ENCODE assay signal across 15 mouse cellular contexts in the genomic region with DNA sequence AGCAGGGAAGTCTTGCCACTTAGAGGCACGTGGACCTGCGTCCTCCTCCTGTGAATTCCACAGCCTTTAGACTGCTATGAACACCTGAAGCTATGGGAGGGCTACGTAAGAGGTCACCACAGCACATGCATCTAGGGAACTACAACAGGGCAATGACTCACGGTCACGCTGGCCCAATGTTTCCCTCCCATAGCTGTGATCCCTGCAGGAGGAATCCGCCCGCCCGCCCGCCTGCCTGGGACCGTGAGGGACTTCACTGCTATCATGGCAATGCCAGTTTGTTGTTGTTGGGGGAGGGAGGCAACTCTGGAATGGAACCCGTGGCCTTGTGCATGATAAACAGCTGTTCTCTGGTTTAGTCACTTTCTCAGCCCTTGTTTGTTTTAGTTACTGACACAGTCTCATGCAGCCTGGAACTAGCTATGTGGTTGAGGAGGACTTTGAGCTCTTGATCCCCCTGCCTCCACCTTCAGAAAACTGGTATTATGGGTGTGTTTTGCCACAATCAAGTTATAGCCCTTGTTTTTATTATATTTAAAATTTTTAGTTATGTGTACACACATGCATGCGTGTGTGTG.
A peak's percentile ranks its signal among the peaks of the same experiment; 100 is the strongest.
DNase-seq lines count a peak whose midpoint lies in the region; ATAC-seq and TF ChIP-seq lines count a peak whose summit lies in the region.
"Had no signal": no experiment of that assay in that cellular context is flagged by ENCODE, and none has a peak within 500 bp of the region (broad histone marks: within the 10 kb centered on the region; RNA-seq: fewer than 3 reads in every experiment).

No protein-coding gene starts in this region.

- no peaks in the 10 kb centered on the region for H3K9me3 ChIP-seq in lung, postnatal 0 days (ENCODE audit: low read length)
- H3K9me3 ChIP-seq in forebrain, embryonic 16.5 days (ENCODE audit: control insufficient read depth, low read length): no peaks in the 10 kb centered on the region
- no peaks in the 10 kb centered on the region for H3K9me3 ChIP-seq in stomach, embryonic 16.5 days (replicated peaks; ENCODE audit: control insufficient read depth, low read length)
- H3K9me3 ChIP-seq in kidney, embryonic 15.5 days (replicated peaks): no peaks in the 10 kb centered on the region

- ATAC-seq in lung, postnatal 0 days: peak; percentile 40; the same call in 1 of the 2 replicates
- ATAC-seq in forebrain, embryonic 16.5 days: no peak
- peak; percentile 52; the same call in 1 of the 2 replicates for ATAC-seq in stomach, embryonic 16.5 days (ENCODE audit: insufficient read depth, low FRiP score)
- no peak for ATAC-seq in kidney, embryonic 15.5 days (replicated peaks; ENCODE audit: low FRiP score)

- H3K36me3 ChIP-seq in lung, postnatal 0 days (ENCODE audit: insufficient read depth, low read length): no peaks in the 10 kb centered on the region
- H3K36me3 ChIP-seq in forebrain, embryonic 16.5 days (ENCODE audit: control insufficient read depth, insufficient read depth): no peaks in the 10 kb centered on the region
- H3K36me3 ChIP-seq in stomach, embryonic 16.5 days (ENCODE audit: control insufficient read depth, insufficient read depth, low read length): no peaks in the 10 kb centered on the region
- H3K36me3 ChIP-seq in kidney, embryonic 15.5 days: no peaks in the 10 kb centered on the region

- H3K4me3 ChIP-seq in lung, postnatal 0 days (ENCODE audit: low read depth, low read length): no peak overlapping the region
- H3K4me3 ChIP-seq in forebrain, embryonic 16.5 days (replicated peaks; ENCODE audit: low read length): no peak overlapping the region
- no peak overlapping the region for H3K4me3 ChIP-seq in stomach, embryonic 16.5 days (replicated peaks; ENCODE audit: low read length)
- no peak overlapping the region for H3K4me3 ChIP-seq in kidney, embryonic 15.5 days (replicated peaks)
- H3K4me3 ChIP-seq: heart, adult 2 months; megakaryocyte, embryonic 14.5 days had no signal

- no peaks in the 10 kb centered on the region for H3K27me3 ChIP-seq in lung, postnatal 0 days (replicated peaks; ENCODE audit: insufficient read depth, low read length)
- H3K27me3 ChIP-seq in forebrain, embryonic 16.5 days (replicated peaks; ENCODE audit: control insufficient read depth, insufficient read depth, low read length): no peaks in the 10 kb centered on the region
- no peaks in the 10 kb centered on the region for H3K27me3 ChIP-seq in stomach, embryonic 16.5 days (ENCODE audit: control insufficient read depth, insufficient read depth, low read length)
- H3K27me3 ChIP-seq in kidney, embryonic 15.5 days: no peaks in the 10 kb centered on the region

- H3K4me1 ChIP-seq in lung, postnatal 0 days (ENCODE audit: insufficient read depth, low read depth, low read length): no peaks in the 10 kb centered on the region
- H3K4me1 ChIP-seq in forebrain, embryonic 16.5 days (replicated peaks; ENCODE audit: control insufficient read depth, insufficient read depth, low read length): peaks cover 7% of the 10 kb centered on the region; the same call in 1 of the 2 replicates
- peaks cover 6% of the 10 kb centered on the region; the same call in 1 of the 2 replicates for H3K4me1 ChIP-seq in stomach, embryonic 16.5 days (ENCODE audit: control insufficient read depth, insufficient read depth, low read length)
- 0 out of 2 replicates have a peak, but pooled peaks cover 3% of the 10 kb centered on the region for H3K4me1 ChIP-seq in kidney, embryonic 15.5 days

- no peak for TF ChIP-seq CTCF in lung, postnatal 0 days (IDR thresholded peaks at IDR 0.05)

- H3K4me2 ChIP-seq in lung, postnatal 0 days (replicated peaks; ENCODE audit: low read depth, low read length): no peak overlapping the region
- H3K4me2 ChIP-seq in forebrain, embryonic 16.5 days (ENCODE audit: low read length): no peak overlapping the region
- H3K4me2 ChIP-seq in stomach, embryonic 16.5 days (ENCODE audit: low read depth, low read length): no peak overlapping the region
- no peak overlapping the region for H3K4me2 ChIP-seq in kidney, embryonic 15.5 days

- 60% methylated on average over 12 of the region's 12 CpGs for WGBS in lung, postnatal 0 days
- WGBS in forebrain, embryonic 16.5 days: 65% methylated on average over 12 of the region's 12 CpGs
- WGBS in stomach, embryonic 16.5 days: 58% methylated on average over 12 of the region's 12 CpGs
- WGBS in kidney, embryonic 15.5 days: 57% methylated on average over 12 of the region's 12 CpGs

- no peak overlapping the region for H3K27ac ChIP-seq in lung, postnatal 0 days (ENCODE audit: low read length)
- H3K27ac ChIP-seq in forebrain, embryonic 16.5 days (ENCODE audit: low read length): peak overlapping the region; percentile 69
- H3K27ac ChIP-seq in stomach, embryonic 16.5 days (ENCODE audit: low read length): no peak overlapping the region
- no peak overlapping the region for H3K27ac ChIP-seq in kidney, embryonic 15.5 days
- H3K27ac ChIP-seq: heart, adult 2 months had no signal

- DNase-seq in adrenal gland, adult (ENCODE audit: inconsistent age in 2 of 2, low spot score in 1 of 2): peak; percentile 75 to 86
- DNase-seq in adrenal gland, postnatal 4 days (ENCODE audit: low spot score in 2 of 2): no peak
- no peak for DNase-seq in lung, postnatal 0 days (ENCODE audit: low spot score)
- no peak for DNase-seq in lung, postnatal 4 days
- DNase-seq in layer of hippocampus, postnatal 25 days (ENCODE audit: extremely low spot score in 1 of 2, low spot score in 1 of 2): no peak
- DNase-seq: cerebellum, adult 2 months; embryo, embryonic 11 days; heart, adult 2 months; kidney, adult 2 months; lung, adult 18-20 months; thymus, postnatal 36 days had no signal

- H3K9ac ChIP-seq in lung, postnatal 0 days (replicated peaks; ENCODE audit: low read depth): no peak overlapping the region
- H3K9ac ChIP-seq in forebrain, embryonic 16.5 days (replicated peaks; ENCODE audit: low read depth, low read length): no peak overlapping the region
- H3K9ac ChIP-seq in stomach, embryonic 16.5 days (ENCODE audit: low read length): no peak overlapping the region
- H3K9ac ChIP-seq in kidney, embryonic 15.5 days: no peak overlapping the region

- TF ChIP-seq EP300 in lung, postnatal 0 days (IDR thresholded peaks at IDR 0.05): no peak

Comparison
In these comparisons a context has a peak if more than half of its experiments do, and no peak if none do; other contexts are left out.
1. DNase-seq: peak in adrenal gland, adult (2 of 2); none in adrenal gland, postnatal 4 days (0 of 2), lung, postnatal 0 days (single experiment), lung, postnatal 4 days (0 of 2) and layer of hippocampus, postnatal 25 days (0 of 2).
2. ATAC-seq: peak in lung, postnatal 0 days (single experiment) and stomach, embryonic 16.5 days (single experiment); none in forebrain, embryonic 16.5 days (single experiment) and kidney, embryonic 15.5 days (single experiment).